Mouse (Mus musculus) intestine, embryonic 14.5 days (tissue): Measurements from ENCODE around the gene Hagh. TPM values are rescaled to one million over a fixed set of nuclear protein-coding genes. Genes with fewer than 3 reads are reported as not detected.

ENCODE experiments used
- ATAC-seq: fragments of 200-750 bp; cut with Nextera tagmentation; replicated peaks from 2 replicates; pipeline ENCODE4 v1.8.0; 2017; ENCODE audit warnings: low read depth, moderate number of reproducible peaks, moderate TSS enrichment, moderate library complexity; ENCODE audit not compliant: low FRiP score, low TSS enrichment
- DNase-seq: peaks from one replicate; pipeline ENCODE4 v3.0.0-alpha.2; 2018; ENCODE audit warnings: low spot score
- H3K27ac ChIP-seq: fragments of 300-500 bp; sonication (generic); 2 replicates; pipeline ENCODE4 v1.5.1; 2014; ENCODE audit warnings: low read depth, mild to moderate bottlenecking, control low read depth
- H3K27me3 ChIP-seq: fragments of 300-500 bp; sonication (generic); replicated peaks from 2 replicates; pipeline ENCODE4 v1.6.1; 2014; ENCODE audit warnings: low read length, control low read depth; ENCODE audit not compliant: control insufficient read depth, insufficient read depth
- H3K36me3 ChIP-seq: fragments of 300-500 bp; sonication (generic); 2 replicates; pipeline ENCODE4 v1.6.1; 2014; ENCODE audit warnings: low read length, control low read depth; ENCODE audit not compliant: control insufficient read depth, insufficient read depth
- H3K4me1 ChIP-seq: fragments of 300-500 bp; sonication (generic); replicated peaks from 2 replicates; pipeline ENCODE4 v1.6.1; 2014; ENCODE audit warnings: low read length, control low read depth, mixed read lengths; ENCODE audit not compliant: control insufficient read depth, insufficient read depth
- H3K4me2 ChIP-seq: fragments of 300-500 bp; sonication (generic); 2 replicates; pipeline ENCODE4 v1.6.1; 2014; ENCODE audit warnings: low read length
- H3K4me3 ChIP-seq: fragments of 300-500 bp; sonication (generic); 2 replicates; pipeline ENCODE4 v1.5.1; 2014; ENCODE audit warnings: low read depth, low read length, control low read depth, mixed read lengths
- H3K9ac ChIP-seq: fragments of 300-500 bp; sonication (generic); 2 replicates; pipeline ENCODE4 v1.6.1; 2014; ENCODE audit warnings: mild to moderate bottlenecking, low read length
- H3K9me3 ChIP-seq: fragments of 300-500 bp; sonication (generic); 2 replicates; pipeline ENCODE4 v1.6.1; 2016; ENCODE audit warnings: low read length, control low read depth; ENCODE audit not compliant: control insufficient read depth
- WGBS: fragments of 180-500 bp; shearing (Covaris S2); extraction: QIAGEN DNeasy Blood & Tissue Kit; methylation state at CpG from one replicate; pipeline ENCODE4 v1.1.7; 2014; 5-methylcytosine and 5-hydroxymethylcytosine counted together
- polyA plus RNA-seq: library from polyadenylated mRNA; unstranded; fragments of >200 nt; fragmentation: Nextera tagmentation; extraction: Ambion mirVana; gene quantifications from 2 replicates; pipeline ENCODE4 v1.2.1, GENCODE M21; 2014

Gene Hagh
- polyA plus RNA-seq, 1 experiment from 2014 or later: 39.1 TPM

GRCm38 (mm10) chr17:24873695-24874404 is 33.9 kb downstream of the Hagh start:
- H3K27ac ChIP-seq: no peak overlapping the region
- no peaks in the 10 kb centered on the region for H3K36me3 ChIP-seq
- no peaks in the 10 kb centered on the region for H3K9me3 ChIP-seq
- no peak overlapping the region for H3K4me2 ChIP-seq
- ATAC-seq (no peak), DNase-seq (no peak)
- H3K27me3 ChIP-seq: no peaks in the 10 kb centered on the region
- 0 out of 2 replicates have a peak, but pooled peaks cover 5% of the 10 kb centered on the region for H3K4me1 ChIP-seq
- 46% methylated on average over 4 of the region's 4 CpGs for WGBS
- H3K9ac ChIP-seq: no peak overlapping the region
- no peak overlapping the region for H3K4me3 ChIP-seq

GRCm38 (mm10) chr17:24874405-24874745 is 34.4 kb downstream of the Hagh start:
- no peak overlapping the region for H3K4me2 ChIP-seq
- no peaks in the 10 kb centered on the region for H3K9me3 ChIP-seq
- no peak overlapping the region for H3K27ac ChIP-seq
- DNase-seq (no peak), ATAC-seq (no peak)
- H3K4me3 ChIP-seq: no peak overlapping the region
- 0 out of 2 replicates have a peak, but pooled peaks cover 5% of the 10 kb centered on the region for H3K4me1 ChIP-seq
- H3K36me3 ChIP-seq: no peaks in the 10 kb centered on the region
- 62% methylated on average over 1 of the region's 1 CpGs for WGBS
- no peak overlapping the region for H3K9ac ChIP-seq
- no peaks in the 10 kb centered on the region for H3K27me3 ChIP-seq

GRCm38 (mm10) chr17:24874989-24875388 is 35.0 kb downstream of the Hagh start:
- ATAC-seq (no peak), DNase-seq (no peak)
- Histone ChIP-seq H3K4me1 (0 out of 2 replicates have a peak, but pooled peaks cover 5% of the 10 kb centered on the region), H3K36me3 (no peaks in the 10 kb centered on the region), H3K27me3 (no peaks in the 10 kb centered on the region), H3K9me3 (no peaks in the 10 kb centered on the region), H3K27ac (no peak overlapping the region), H3K9ac (no peak overlapping the region), H3K4me2 (no peak overlapping the region), H3K4me3 (no peak overlapping the region)
- WGBS: 80% methylated on average over 8 of the region's 8 CpGs

- Histone ChIP-seq H3K27me3 (no peaks in the 10 kb centered on the region), H3K4me2 (no peak overlapping the region), H3K9ac (0 out of 2 replicates have a peak overlapping the region, but pooled peaks have one; percentile 22), H3K36me3 (peaks cover 5% of the 10 kb centered on the region), H3K4me3 (no peak overlapping the region), H3K27ac (no peak overlapping the region), H3K9me3 (no peaks in the 10 kb centered on the region), H3K4me1 (0 out of 2 replicates have a peak, but pooled peaks cover 5% of the 10 kb centered on the region)
- no peak for ATAC-seq
- WGBS: 41% methylated on average over 10 of the region's 10 CpGs
- DNase-seq: no peak
Measured at GRCm38 (mm10) chr17:24877336-24878116, 37.6 kb downstream of the Hagh start.

GRCm38 (mm10) chr17:24878117-24878397 is 38.1 kb downstream of the Hagh start:
- peaks cover 10% of the 10 kb centered on the region for H3K36me3 ChIP-seq
- H3K4me3 ChIP-seq: no peak overlapping the region
- DNase-seq (no peak), ATAC-seq (0 out of 2 replicates have a peak, but pooled peaks have one; percentile 37)
- no peaks in the 10 kb centered on the region for H3K27me3 ChIP-seq
- H3K4me2 ChIP-seq: no peak overlapping the region
- H3K9ac ChIP-seq: no peak overlapping the region
- H3K27ac ChIP-seq: no peak overlapping the region
- 0 out of 2 replicates have a peak, but pooled peaks cover 5% of the 10 kb centered on the region for H3K4me1 ChIP-seq
- 24% methylated on average over 5 of the region's 5 CpGs for WGBS
- no peaks in the 10 kb centered on the region for H3K9me3 ChIP-seq

GRCm38 (mm10) chr17:24878531-24878930 is 38.6 kb downstream of the Hagh start:
- 74% methylated on average over 8 of the region's 8 CpGs for WGBS

GRCm38 (mm10) chr17:24881738-24882440 is 41.9 kb downstream of the Hagh start:
- peaks cover 21% of the 10 kb centered on the region for H3K36me3 ChIP-seq
- H3K9ac ChIP-seq: no peak overlapping the region
- WGBS: 44% methylated on average over 7 of the region's 7 CpGs
- ATAC-seq (no peak), DNase-seq (no peak)
- no peak overlapping the region for H3K27ac ChIP-seq
- no peaks in the 10 kb centered on the region for H3K9me3 ChIP-seq
- no peak overlapping the region for H3K4me3 ChIP-seq
- H3K27me3 ChIP-seq: no peaks in the 10 kb centered on the region
- peaks cover 12% of the 10 kb centered on the region for H3K4me1 ChIP-seq
- H3K4me2 ChIP-seq: no peak overlapping the region

More at GRCm38 (mm10) chr17:24878531-24878930, 38.6 kb downstream of the Hagh start:
- DNase-seq (no peak), ATAC-seq (no peak)
- Histone ChIP-seq H3K36me3 (peaks cover 15% of the 10 kb centered on the region), H3K4me3 (no peak overlapping the region), H3K4me1 (0 out of 2 replicates have a peak, but pooled peaks cover 5% of the 10 kb centered on the region), H3K9ac (no peak overlapping the region), H3K9me3 (no peaks in the 10 kb centered on the region), H3K27ac (no peak overlapping the region), H3K4me2 (no peak overlapping the region), H3K27me3 (no peaks in the 10 kb centered on the region)

- H3K4me3 ChIP-seq: no peak overlapping the region
- H3K36me3 ChIP-seq: peaks cover 28% of the 10 kb centered on the region
- 79% methylated on average over 6 of the region's 6 CpGs for WGBS
- DNase-seq: no peak
- no peak for ATAC-seq
- no peak overlapping the region for H3K4me2 ChIP-seq
- H3K9ac ChIP-seq: no peak overlapping the region
- H3K4me1 ChIP-seq: peaks cover 16% of the 10 kb centered on the region
- no peak overlapping the region for H3K27ac ChIP-seq
- no peaks in the 10 kb centered on the region for H3K27me3 ChIP-seq
- H3K9me3 ChIP-seq: no peaks in the 10 kb centered on the region
Measured at GRCm38 (mm10) chr17:24884391-24884790, 44.4 kb downstream of the Hagh start.
